Mouse (Mus musculus) neural tube, embryonic 11.5 days (tissue): ENCODE results near the gene Zer1. TPM values are rescaled to one million over a fixed set of nuclear protein-coding genes. Genes with fewer than 3 reads are reported as not detected.

Source experiments
- polyA plus RNA-seq: library from polyadenylated mRNA; unstranded; fragments of >200 nt; fragmentation: Nextera tagmentation; extraction: Ambion mirVana; gene quantifications from 2 replicates; pipeline ENCODE4 v1.2.1, GENCODE M21; 2014

Zer1 gene
- polyA plus RNA-seq, 1 experiment from 2014 or later, result 5.4 TPM

Other genes with a start within 250 kb of the Zer1 start
- 74.6 and 78.9 TPM in 2 replicates for gene Odf2, start 235.4 kb downstream of the Zer1 start, polyA plus RNA-seq
- 61.5 and 71.3 TPM in 2 replicates for gene Gle1, start 189.2 kb downstream of the Zer1 start, polyA plus RNA-seq
- 194 and 196 TPM in 2 replicates for gene Sptan1, start 159.0 kb downstream of the Zer1 start, polyA plus RNA-seq
- 29.3 and 30.6 TPM in 2 replicates for gene Wdr34, start 75.7 kb downstream of the Zer1 start, polyA plus RNA-seq
- 647 and 654 TPM in 2 replicates for gene Set, start 67.2 kb downstream of the Zer1 start, polyA plus RNA-seq
- gene Pkn3, start 46.9 kb downstream of the Zer1 start, polyA plus RNA-seq, result 6.7 and 7.0 TPM in 2 replicates
- gene Zdhhc12, start 30.9 kb downstream of the Zer1 start, polyA plus RNA-seq, result 28.3 and 31.1 TPM in 2 replicates
- 12.4 and 15.3 TPM in 2 replicates for gene Tbc1d13, start 9.2 kb upstream of the Zer1 start, polyA plus RNA-seq
- 14.6 and 15.2 TPM in 2 replicates for gene Endog, start 46.9 kb upstream of the Zer1 start, polyA plus RNA-seq
- gene Spout1, start 53.9 kb upstream of the Zer1 start, polyA plus RNA-seq, result 70.8 and 75.2 TPM in 2 replicates
- 10.5 and 12.0 TPM in 2 replicates for gene Kyat1, start 81.3 kb upstream of the Zer1 start, polyA plus RNA-seq
- gene Lrrc8a, start 113.1 kb upstream of the Zer1 start, polyA plus RNA-seq, result 46.6 and 49.7 TPM in 2 replicates
- 0.17 TPM in 1 of 2 replicates, not detected in the other for gene Gm28035, start 116.0 kb upstream of the Zer1 start, polyA plus RNA-seq
- gene Phyhd1, start 141.6 kb upstream of the Zer1 start, polyA plus RNA-seq, result 2.3 and 2.5 TPM in 2 replicates
- not detected in 2 replicates for gene Gm28038, start 156.5 kb upstream of the Zer1 start, polyA plus RNA-seq
- 23.9 and 27.9 TPM in 2 replicates for gene Dolk, start 161.7 kb upstream of the Zer1 start, polyA plus RNA-seq
- 57.3 and 60.0 TPM in 2 replicates for gene Nup188, start 161.8 kb upstream of the Zer1 start, polyA plus RNA-seq
- 58.2 and 61.6 TPM in 2 replicates for gene Sh3glb2, start 234.8 kb upstream of the Zer1 start, polyA plus RNA-seq
- 23.2 and 27.5 TPM in 2 replicates for gene Miga2, start 239.6 kb upstream of the Zer1 start, polyA plus RNA-seq